Mouse (Mus musculus): Measurements from ENCODE around the gene Atp2c1.

Gene Atp2c1

DNA sequence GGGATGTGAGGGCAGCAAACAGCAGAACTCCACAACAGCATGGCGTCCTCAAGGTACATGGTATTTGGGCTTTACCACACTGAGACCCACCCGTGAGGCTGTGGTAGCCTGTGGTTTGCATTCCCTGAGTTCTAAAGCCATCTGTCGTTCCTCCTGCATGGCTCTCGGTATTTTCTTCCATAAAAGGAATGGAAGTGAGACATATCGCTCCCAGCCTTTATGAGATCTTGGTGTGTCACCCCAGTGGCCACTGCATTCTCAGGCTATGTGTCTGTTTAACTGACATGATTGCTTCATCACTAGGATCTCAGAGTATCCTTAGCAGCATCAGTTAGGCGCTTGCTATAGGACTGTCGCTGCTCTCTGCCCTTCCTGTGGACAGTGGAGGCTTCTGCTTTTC lies 150.7 kb downstream of the Atp2c1 start:
- Histone ChIP-seq H3K27me3 (ENCODE audit: insufficient read depth, low read length) (no peaks in the 10 kb centered on the region), H3K4me1 (replicated peaks; ENCODE audit: low read depth, low read length) (no peaks in the 10 kb centered on the region), H3K9me3 (ENCODE audit: low read length) (peaks cover 40% of the 10 kb centered on the region), H3K4me3 (replicated peaks; ENCODE audit: low read length) (no peak overlapping the region), H3K36me3 (ENCODE audit: insufficient read depth, low read length) (no peaks in the 10 kb centered on the region)
- no peak for TF ChIP-seq POU5F1 (IDR thresholded peaks at IDR 0.05; ENCODE audit: borderline replicate concordance, low read length)
- TF ChIP-seq CTCF (conservative IDR thresholded peaks at IDR 0.05; ENCODE audit: low read length) = no peak
- TF ChIP-seq NANOG (IDR thresholded peaks at IDR 0.05; ENCODE audit: borderline replicate concordance, low read length) = no peak

DNA sequence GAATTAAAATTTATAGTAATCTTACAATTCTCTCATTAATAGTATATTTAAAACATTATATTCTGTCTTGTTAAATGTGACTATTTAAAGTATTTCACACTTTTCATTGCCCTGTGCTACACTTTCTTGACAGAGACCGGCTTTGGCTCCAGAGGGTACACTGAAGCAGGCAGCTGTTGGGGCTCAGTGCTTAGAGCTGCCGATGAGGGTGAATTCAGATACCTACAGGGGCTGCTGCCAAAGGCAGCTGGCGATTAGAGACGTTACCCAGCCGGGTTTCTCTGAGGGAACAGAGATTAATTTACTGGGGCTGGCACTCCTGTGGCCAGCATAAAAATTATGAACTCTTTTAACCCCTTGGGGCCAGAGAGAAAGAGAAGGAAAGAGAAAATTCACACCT lies 152.8 kb downstream of the Atp2c1 start:
- Histone ChIP-seq H3K36me3 (ENCODE audit: insufficient read depth, low read length) (no peaks in the 10 kb centered on the region), H3K27me3 (ENCODE audit: insufficient read depth, low read length) (no peaks in the 10 kb centered on the region), H3K4me3 (replicated peaks; ENCODE audit: low read length) (no peak overlapping the region), H3K4me1 (replicated peaks; ENCODE audit: low read depth, low read length) (no peaks in the 10 kb centered on the region), H3K9me3 (ENCODE audit: low read length) (peaks cover 26% of the 10 kb centered on the region)
- TF ChIP-seq CTCF (conservative IDR thresholded peaks at IDR 0.05; ENCODE audit: low read length) = no peak
- no peak for TF ChIP-seq POU5F1 (IDR thresholded peaks at IDR 0.05; ENCODE audit: borderline replicate concordance, low read length)
- no peak for TF ChIP-seq NANOG (IDR thresholded peaks at IDR 0.05; ENCODE audit: borderline replicate concordance, low read length)

DNA sequence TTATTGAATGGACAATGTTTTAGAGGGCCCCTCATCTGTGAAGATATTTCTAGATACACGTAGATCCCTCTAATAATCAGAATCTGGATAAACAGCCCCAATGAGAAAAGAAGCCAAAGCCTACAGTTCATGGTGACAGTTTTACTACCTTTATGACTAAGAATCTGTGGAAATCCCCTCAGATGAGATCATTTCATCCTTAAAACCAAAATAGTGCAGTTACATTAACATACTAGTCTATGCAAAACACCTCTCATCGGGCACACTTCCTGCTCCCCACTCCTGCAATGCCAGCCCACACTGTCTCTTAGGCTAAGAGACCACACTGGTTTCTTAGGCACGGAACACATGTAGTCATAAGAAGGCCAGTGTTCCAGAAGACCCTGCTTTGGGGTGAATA lies 158.5 kb downstream of the Atp2c1 start:
- no peak overlapping the region for H3K4me3 ChIP-seq (replicated peaks; ENCODE audit: low read length)
- no peak for TF ChIP-seq CTCF (conservative IDR thresholded peaks at IDR 0.05; ENCODE audit: low read length)
- TF ChIP-seq POU5F1 (IDR thresholded peaks at IDR 0.05; ENCODE audit: borderline replicate concordance, low read length) = no peak
- no peak for TF ChIP-seq NANOG (IDR thresholded peaks at IDR 0.05; ENCODE audit: borderline replicate concordance, low read length)
- H3K4me1 ChIP-seq (replicated peaks; ENCODE audit: low read depth, low read length) = no peaks in the 10 kb centered on the region
- H3K36me3 ChIP-seq (ENCODE audit: insufficient read depth, low read length) = no peaks in the 10 kb centered on the region
- peaks cover 6% of the 10 kb centered on the region for H3K9me3 ChIP-seq (ENCODE audit: low read length)
- no peaks in the 10 kb centered on the region for H3K27me3 ChIP-seq (ENCODE audit: insufficient read depth, low read length)

DNA sequence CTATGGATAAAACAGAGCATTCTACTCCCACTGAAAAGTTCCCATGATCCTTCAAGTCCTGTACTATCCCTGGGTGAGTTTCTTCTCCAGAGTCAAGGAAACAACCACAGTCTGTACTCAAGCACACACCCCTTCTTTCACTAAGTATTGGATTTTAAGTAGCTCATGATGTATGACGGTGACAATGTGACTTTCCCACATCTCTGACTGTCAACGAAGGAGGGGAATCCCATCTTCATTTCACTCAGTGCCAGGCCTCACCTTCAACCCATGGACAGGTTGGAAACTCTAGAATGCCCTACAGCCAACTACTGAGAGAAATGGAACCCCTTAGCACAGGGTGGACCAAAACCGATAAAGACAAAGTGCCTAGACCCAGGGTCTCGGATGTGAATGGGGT lies 160.9 kb downstream of the Atp2c1 start:
- H3K4me3 ChIP-seq (replicated peaks; ENCODE audit: low read length) = no peak overlapping the region
- TF ChIP-seq CTCF (conservative IDR thresholded peaks at IDR 0.05; ENCODE audit: low read length) (no peak), NANOG (IDR thresholded peaks at IDR 0.05; ENCODE audit: borderline replicate concordance, low read length) (no peak), POU5F1 (IDR thresholded peaks at IDR 0.05; ENCODE audit: borderline replicate concordance, low read length) (no peak)
- no peaks in the 10 kb centered on the region for H3K27me3 ChIP-seq (ENCODE audit: insufficient read depth, low read length)
- no peaks in the 10 kb centered on the region for H3K4me1 ChIP-seq (replicated peaks; ENCODE audit: low read depth, low read length)
- H3K9me3 ChIP-seq (ENCODE audit: low read length) = peaks cover 6% of the 10 kb centered on the region
- H3K36me3 ChIP-seq (ENCODE audit: insufficient read depth, low read length) = no peaks in the 10 kb centered on the region

DNA sequence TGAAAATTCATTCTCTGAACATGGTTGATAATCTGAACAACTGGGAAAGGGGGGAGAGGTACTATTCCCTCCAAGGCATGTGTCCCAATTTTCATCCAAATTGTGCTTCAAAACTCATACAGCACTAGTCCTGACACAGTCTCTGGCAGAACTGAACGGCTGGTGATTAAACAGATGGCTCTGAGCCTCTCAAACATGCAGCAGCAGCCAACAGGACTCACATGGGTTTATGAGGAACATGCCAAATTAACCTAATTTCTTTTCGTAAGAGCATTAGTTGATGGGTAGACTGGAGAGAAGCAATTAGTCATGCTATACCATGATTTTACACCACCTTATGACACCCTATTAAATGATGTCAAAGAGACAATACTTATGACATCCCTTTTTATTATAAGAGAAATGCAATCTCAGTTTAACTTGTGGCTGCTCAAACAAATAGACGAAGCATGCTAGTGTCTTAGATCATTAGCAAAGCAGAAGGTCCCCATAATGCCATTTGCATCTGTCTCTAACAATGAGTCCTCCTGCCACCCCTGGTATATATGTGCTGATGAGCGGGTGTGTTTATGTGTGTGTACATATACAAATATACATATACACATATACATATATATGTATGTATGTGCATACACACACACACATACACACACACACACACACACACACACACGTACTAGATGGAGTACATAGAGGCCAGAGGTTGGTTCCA lies 163.4 kb downstream of the Atp2c1 start:
- no peak for TF ChIP-seq CTCF (conservative IDR thresholded peaks at IDR 0.05; ENCODE audit: low read length)
- no peak for TF ChIP-seq NANOG (IDR thresholded peaks at IDR 0.05; ENCODE audit: borderline replicate concordance, low read length)
- no peak for TF ChIP-seq POU5F1 (IDR thresholded peaks at IDR 0.05; ENCODE audit: borderline replicate concordance, low read length)
- Histone ChIP-seq H3K9me3 (ENCODE audit: low read length) (no peaks in the 10 kb centered on the region), H3K36me3 (ENCODE audit: insufficient read depth, low read length) (no peaks in the 10 kb centered on the region)

DNA sequence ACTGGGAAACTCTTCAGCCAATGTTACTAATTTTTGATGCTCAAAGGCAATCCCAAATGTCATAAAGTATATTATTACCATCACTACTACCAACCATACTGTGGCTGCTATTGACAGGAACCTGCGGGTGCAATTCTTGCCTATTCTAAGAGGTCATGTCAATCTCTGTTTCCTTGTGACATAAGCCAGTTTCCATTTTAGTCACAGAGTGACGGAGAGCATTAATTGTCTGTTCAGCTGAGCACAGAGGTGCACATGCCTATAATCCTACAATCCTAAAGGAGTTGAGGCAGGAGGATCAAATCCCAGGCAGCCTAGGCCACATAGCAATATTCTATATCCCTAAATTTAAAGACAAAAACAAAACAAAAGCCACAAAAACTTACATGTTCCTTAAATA lies 164.9 kb downstream of the Atp2c1 start:
- Histone ChIP-seq H3K36me3 (ENCODE audit: insufficient read depth, low read length) (no peaks in the 10 kb centered on the region), H3K4me1 (replicated peaks; ENCODE audit: low read depth, low read length) (no peaks in the 10 kb centered on the region), H3K9me3 (ENCODE audit: low read length) (no peaks in the 10 kb centered on the region), H3K4me3 (replicated peaks; ENCODE audit: low read length) (no peak overlapping the region), H3K27me3 (ENCODE audit: insufficient read depth, low read length) (no peaks in the 10 kb centered on the region)
- TF ChIP-seq POU5F1 (IDR thresholded peaks at IDR 0.05; ENCODE audit: borderline replicate concordance, low read length) (no peak), CTCF (conservative IDR thresholded peaks at IDR 0.05; ENCODE audit: low read length) (no peak), NANOG (IDR thresholded peaks at IDR 0.05; ENCODE audit: borderline replicate concordance, low read length) (no peak)

More for the DNA sequence above, 163.4 kb downstream of the Atp2c1 start:
- no peaks in the 10 kb centered on the region for H3K4me1 ChIP-seq (replicated peaks; ENCODE audit: low read depth, low read length)
- no peaks in the 10 kb centered on the region for H3K27me3 ChIP-seq (ENCODE audit: insufficient read depth, low read length)
- H3K4me3 ChIP-seq (replicated peaks; ENCODE audit: low read length) = no peak overlapping the region
